Mouse (Mus musculus): ENCODE data around the gene Manbal. TPM values are rescaled to one million over a fixed set of nuclear protein-coding genes. Genes with fewer than 3 reads are reported as not detected.

Gene Manbal
- polyA plus RNA-seq (2012; rRNA removed): 67.5 and 67.9 TPM in 2 replicates

GRCm38 (mm10) chr2:157367184-157367893 is at the start of gene Manbal:
Manbal (plus strand) TSS chr2:157367594.

GRCm38 (mm10) chr2:157347361-157348159 is 19.8 kb upstream of the Manbal start, which contains the start of gene Ghrh:
Ghrh (minus strand) TSS chr2:157347506.

DNA sequence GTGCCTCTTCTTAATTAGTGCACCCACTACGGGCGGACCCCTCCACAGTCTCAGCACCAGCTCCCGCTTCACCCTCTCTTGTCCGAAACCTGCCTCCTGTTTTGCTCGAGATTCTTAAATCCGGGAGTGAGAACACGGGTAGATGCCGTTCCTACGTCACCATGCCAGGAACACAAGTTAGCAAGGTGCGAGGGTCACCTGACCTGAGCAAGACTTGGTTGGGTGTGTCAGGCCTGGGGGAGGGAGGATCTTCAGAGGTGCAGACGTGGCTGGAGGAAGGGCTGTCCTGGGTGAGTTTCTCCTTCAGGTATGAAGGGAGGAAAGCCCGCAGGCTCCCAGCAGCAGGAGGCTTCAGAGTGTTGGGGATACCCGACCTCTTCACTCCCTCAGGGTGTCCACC is 50.8 kb downstream of the Manbal start, which contains the start of gene Src:
Gene Src (plus strand): TSS at position 239 of the 400 bp plus-strand sequence.

Other genes with a start within 250 kb of the Manbal start
- gene Samhd1, start 232.3 kb upstream of the Manbal start, polyA plus RNA-seq (2012; rRNA removed): 28.4 and 29.5 TPM in 2 replicates
- gene Rbl1, start 163.1 kb upstream of the Manbal start, polyA plus RNA-seq (2012; rRNA removed): 27.5 and 29.8 TPM in 2 replicates
- gene Rpn2, start 88.6 kb upstream of the Manbal start, polyA plus RNA-seq (2012; rRNA removed): 134 and 182 TPM in 2 replicates
- 0.29 TPM in 2 replicates for gene Mroh8, start 88.0 kb upstream of the Manbal start, polyA plus RNA-seq (2012; rRNA removed)
- 0.53 and 1.3 TPM in 2 replicates for gene Ghrh, start 20.1 kb upstream of the Manbal start, polyA plus RNA-seq (2012; rRNA removed)
- 42.0 and 46.1 TPM in 2 replicates for gene Src, start 50.9 kb downstream of the Manbal start, polyA plus RNA-seq (2012; rRNA removed)
- gene Nnat, start 192.5 kb downstream of the Manbal start, polyA plus RNA-seq (2012; rRNA removed): 1,264 and 2,183 TPM in 2 replicates
- 73.1 and 86.5 TPM in 2 replicates for gene Blcap, start 203.7 kb downstream of the Manbal start, polyA plus RNA-seq (2012; rRNA removed)

Data from central nervous system, embryonic 11.5 days (tissue).